Comparison of ENCODE assay signal across 7 mouse cellular contexts in the genomic region with DNA sequence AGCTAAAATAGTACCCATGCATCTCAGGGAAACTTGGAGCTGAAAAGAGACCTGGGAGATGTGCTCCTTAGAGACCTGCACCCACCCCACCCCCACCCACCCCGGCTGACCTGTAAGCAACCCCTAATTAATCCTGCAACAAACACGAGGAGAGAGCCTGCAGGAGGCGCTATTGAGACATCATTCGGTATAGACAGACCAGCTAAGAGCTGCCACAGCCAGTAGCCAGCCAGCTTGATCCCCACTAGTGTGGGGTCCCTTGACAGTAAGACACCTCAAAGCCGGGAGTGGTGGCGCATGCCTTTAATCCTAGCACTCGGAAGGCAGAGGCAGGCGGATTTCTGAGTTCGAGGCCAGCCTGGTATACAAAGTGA. TPM values are rescaled to one million over a fixed set of nuclear protein-coding genes. Genes with fewer than 3 reads are reported as not detected.
DNase-seq lines count a peak whose midpoint lies in the region; ATAC-seq lines count a peak whose summit lies in the region.

No protein-coding gene starts in this region.

- no peaks in the 10 kb centered on the region for H3K9me3 ChIP-seq in forebrain, embryonic 14.5 days (replicated peaks; ENCODE audit: control insufficient read depth, low read length)
- H3K9me3 ChIP-seq in hindbrain, embryonic 11.5 days (ENCODE audit: control insufficient read depth, low read length) = no peaks in the 10 kb centered on the region

- H3K27ac ChIP-seq in forebrain, embryonic 14.5 days (ENCODE audit: low read depth, low read length) = no peak overlapping the region
- H3K27ac ChIP-seq in hindbrain, embryonic 11.5 days (ENCODE audit: low read depth, low read length) = no peak overlapping the region

- peak overlapping the region; percentile 93 for H3K4me2 ChIP-seq in forebrain, embryonic 14.5 days (ENCODE audit: low read length)
- peak overlapping the region; percentile 75 for H3K4me2 ChIP-seq in hindbrain, embryonic 11.5 days (replicated peaks; ENCODE audit: low read depth, low read length)

- no peaks in the 10 kb centered on the region for H3K36me3 ChIP-seq in forebrain, embryonic 14.5 days (ENCODE audit: control insufficient read depth, insufficient read depth, low read length)
- H3K36me3 ChIP-seq in hindbrain, embryonic 11.5 days (ENCODE audit: control insufficient read depth, insufficient read depth, low read length) = no peaks in the 10 kb centered on the region

- 0 out of 2 replicates have a peak, but pooled peaks cover 3% of the 10 kb centered on the region for H3K4me1 ChIP-seq in forebrain, embryonic 14.5 days (ENCODE audit: control insufficient read depth, insufficient read depth, low read length)
- no peaks in the 10 kb centered on the region for H3K4me1 ChIP-seq in hindbrain, embryonic 11.5 days (replicated peaks; ENCODE audit: control insufficient read depth, insufficient read depth, low read length)

- H3K27me3 ChIP-seq in forebrain, embryonic 14.5 days (replicated peaks; ENCODE audit: control insufficient read depth, insufficient read depth, low read length) = no peaks in the 10 kb centered on the region
- H3K27me3 ChIP-seq in hindbrain, embryonic 11.5 days (ENCODE audit: control insufficient read depth, insufficient read depth, low read length) = no peaks in the 10 kb centered on the region

- ATAC-seq in forebrain, embryonic 14.5 days = peak; percentile 10; the same call in 1 of the 2 replicates
- ATAC-seq in hindbrain, embryonic 11.5 days (ENCODE audit: low FRiP score) = no peak

- peak; percentile 90 for DNase-seq in NIH3T3 (ENCODE audit: low read depth)
- DNase-seq in c-Kit-positive CD71-positive TER-119-positive erythroid progenitor cells, embryonic 14.5 days (ENCODE audit: low spot score) = peak; percentile 87
- peak; percentile 61 for DNase-seq in forebrain, embryonic 14.5 days (ENCODE audit: low spot score)
- DNase-seq in hindbrain, embryonic 11.5 days (ENCODE audit: low spot score) = peak; percentile 74
- peak; percentile 44 to 47 for DNase-seq in layer of hippocampus, postnatal 10 days (ENCODE audit: low spot score in 2 of 2)
- DNase-seq in lung, postnatal 25 days (ENCODE audit: low spot score) = peak; percentile 82
- DNase-seq in right cerebral cortex, postnatal 10 days (ENCODE audit: low spot score in 2 of 2) = peak; percentile 35 to 36

- H3K4me3 ChIP-seq in forebrain, embryonic 14.5 days (ENCODE audit: low read depth, low read length) = peak overlapping the region; percentile 57
- peak overlapping the region; percentile 46; the same call in 1 of the 2 replicates for H3K4me3 ChIP-seq in hindbrain, embryonic 11.5 days (ENCODE audit: low read depth, low read length)

- 47% methylated on average over 9 of the region's 9 CpGs for WGBS in forebrain, embryonic 14.5 days
- WGBS in hindbrain, embryonic 11.5 days = 48% methylated on average over 9 of the region's 9 CpGs

- H3K9ac ChIP-seq in forebrain, embryonic 14.5 days (ENCODE audit: low read length) = peak overlapping the region; percentile 74
- no peak overlapping the region for H3K9ac ChIP-seq in hindbrain, embryonic 11.5 days (ENCODE audit: low read depth, low read length)

RNA-seq across cellular contexts. Expression of gene Mettl27, which starts 0.7 kb away (rescaled TPM):
- polyA plus RNA-seq in forebrain, embryonic 14.5 days (2014; fragmentation: Nextera tagmentation; extraction: Ambion mirVana) = 6.3 and 9.4 TPM in 2 replicates
- 8.3 and 8.6 TPM in 2 replicates for polyA plus RNA-seq in hindbrain, embryonic 11.5 days (2014; fragmentation: Nextera tagmentation; extraction: Ambion mirVana)
- 10 to 100 TPM in 1 of 2 experiments, 1 to 10 TPM in 1; 9.3 to 10.8 TPM for total RNA-seq in layer of hippocampus, postnatal 10 days (2021)

RNA-seq across cellular contexts. Expression of gene Cldn4, which starts 13.8 kb away (rescaled TPM):
- not detected in 2 replicates for polyA plus RNA-seq in forebrain, embryonic 14.5 days (2014; fragmentation: Nextera tagmentation; extraction: Ambion mirVana)
- polyA plus RNA-seq in hindbrain, embryonic 11.5 days (2014; fragmentation: Nextera tagmentation; extraction: Ambion mirVana) = 7.8 and 10.2 TPM in 2 replicates
- total RNA-seq in layer of hippocampus, postnatal 10 days (2021) = not detected

RNA-seq across cellular contexts. Expression of gene Cldn13, which starts 17.6 kb away (rescaled TPM):
- 0.22 TPM in 1 of 2 replicates, not detected in the other for polyA plus RNA-seq in forebrain, embryonic 14.5 days (2014; fragmentation: Nextera tagmentation; extraction: Ambion mirVana)
- polyA plus RNA-seq in hindbrain, embryonic 11.5 days (2014; fragmentation: Nextera tagmentation; extraction: Ambion mirVana) = 3.1 and 4.1 TPM in 2 replicates
- total RNA-seq in layer of hippocampus, postnatal 10 days (2021) = not detected

RNA-seq across cellular contexts. Expression of gene Tmem270, which starts 26.4 kb away (rescaled TPM):
- not detected in 2 replicates for polyA plus RNA-seq in forebrain, embryonic 14.5 days (2014; fragmentation: Nextera tagmentation; extraction: Ambion mirVana)
- not detected in 2 replicates for polyA plus RNA-seq in hindbrain, embryonic 11.5 days (2014; fragmentation: Nextera tagmentation; extraction: Ambion mirVana)
- total RNA-seq in layer of hippocampus, postnatal 10 days (2021) = not detected

RNA-seq across cellular contexts. Expression of gene Cldn3, which starts 53.1 kb away (rescaled TPM):
- polyA plus RNA-seq in forebrain, embryonic 14.5 days (2014; fragmentation: Nextera tagmentation; extraction: Ambion mirVana) = 5.9 and 9.0 TPM in 2 replicates
- 3.5 and 5.3 TPM in 2 replicates for polyA plus RNA-seq in hindbrain, embryonic 11.5 days (2014; fragmentation: Nextera tagmentation; extraction: Ambion mirVana)
- 1 to 10 TPM; 3.5 to 5.2 TPM for total RNA-seq in layer of hippocampus, postnatal 10 days (2021)

Comparison
In these comparisons a context has a peak if more than half of its experiments do, and no peak if none do; other contexts are left out.
1. DNase-seq: peak in every context shown above with its lines; median percentile 90 in NIH3T3; 87 in c-Kit-positive CD71-positive TER-119-positive erythroid progenitor cells, embryonic 14.5 days; 82 in lung, postnatal 25 days; 74 in hindbrain, embryonic 11.5 days; 61 in forebrain, embryonic 14.5 days; 46 in layer of hippocampus, postnatal 10 days; 36 in right cerebral cortex, postnatal 10 days.